Mouse (Mus musculus) midbrain, embryonic 16.5 days (tissue): Measurements from ENCODE around the gene Zfp358. TPM values are rescaled to one million over a fixed set of nuclear protein-coding genes. Genes with fewer than 3 reads are reported as not detected.

Experiments
- ATAC-seq: fragments of 200-750 bp; cut with Nextera tagmentation; 2 replicates; pipeline ENCODE4 v1.8.0; 2017; ENCODE audit warnings: moderate TSS enrichment
- H3K27ac ChIP-seq: fragments of 300-500 bp; sonication (generic); 2 replicates; pipeline ENCODE4 v1.5.1; 2014; ENCODE audit warnings: mild to moderate bottlenecking, low read length, mixed read lengths
- H3K27me3 ChIP-seq: fragments of 300-500 bp; sonication (generic); 2 replicates; pipeline ENCODE4 v1.6.1; 2014; ENCODE audit warnings: low read depth, low read length, mixed read lengths; ENCODE audit not compliant: control insufficient read depth, insufficient read depth
- H3K36me3 ChIP-seq: fragments of 300-500 bp; sonication (generic); 2 replicates; pipeline ENCODE4 v1.6.1; 2014; ENCODE audit warnings: mild to moderate bottlenecking, low read length, moderate library complexity, mixed read lengths; ENCODE audit not compliant: control insufficient read depth, insufficient read depth
- H3K4me1 ChIP-seq: fragments of 300-500 bp; sonication (generic); 2 replicates; pipeline ENCODE4 v1.6.1; 2014; ENCODE audit warnings: mild to moderate bottlenecking, low read length, mixed read lengths; ENCODE audit not compliant: control insufficient read depth, insufficient read depth
- H3K4me2 ChIP-seq: fragments of 300-500 bp; sonication (generic); 2 replicates; pipeline ENCODE4 v1.6.1; 2014; ENCODE audit warnings: mild to moderate bottlenecking, low read length, mixed read lengths
- H3K4me3 ChIP-seq: fragments of 300-500 bp; sonication (generic); 2 replicates; pipeline ENCODE4 v1.5.1; 2014; ENCODE audit warnings: low read depth, mild to moderate bottlenecking, low read length, moderate library complexity, mixed read lengths
- H3K9ac ChIP-seq: fragments of 300-500 bp; sonication (generic); 2 replicates; pipeline ENCODE4 v1.6.1; 2014; ENCODE audit warnings: low read depth, low read length, mixed read lengths
- H3K9me3 ChIP-seq: fragments of 300-500 bp; sonication (generic); replicated peaks from 2 replicates; pipeline ENCODE4 v1.6.1; 2014; ENCODE audit warnings: mild to moderate bottlenecking, low read length, mixed read lengths; ENCODE audit not compliant: control insufficient read depth, poor library complexity, severe bottlenecking
- WGBS: fragments of 180-500 bp; shearing (Covaris S2); extraction: QIAGEN DNeasy Blood & Tissue Kit; methylation state at CpG from one replicate; pipeline ENCODE4 v1.1.7; 2014; 5-methylcytosine and 5-hydroxymethylcytosine counted together
- polyA plus RNA-seq: library from polyadenylated mRNA; unstranded; fragments of >200 nt; fragmentation: Nextera tagmentation; extraction: Ambion mirVana; gene quantifications from 2 replicates; pipeline ENCODE4 v1.2.1, GENCODE M21; 2015

Gene Zfp358
- polyA plus RNA-seq, result 65.8 and 75.3 TPM in 2 replicates

GRCm38 (mm10) chr8:3492901-3493844 is at the start of gene Zfp358:
Gene Zfp358, plus strand, starts transcription at chr8:3493138.
- Histone ChIP-seq H3K36me3 (peaks cover 23% of the 10 kb centered on the region), H3K9ac (peak within 1 kb of the TSS; percentile 93), H3K27ac (peak within 1 kb of the TSS; percentile 93), H3K4me1 (peaks cover 14% of the 10 kb centered on the region), H3K27me3 (no peaks in the 10 kb centered on the region), H3K4me3 (peak within 1 kb of the TSS; percentile 64), H3K9me3 (no peaks in the 10 kb centered on the region; the same call in 1 of the 2 replicates), H3K4me2 (peak within 1 kb of the TSS; percentile 71)
- peak; percentile 91 for ATAC-seq
- under 1% methylated on average over 56 of the region's 64 CpGs for WGBS

GRCm38 (mm10) chr8:3449226-3449625 is 43.7 kb upstream of the Zfp358 start:
- H3K4me2 ChIP-seq, result no peak overlapping the region
- H3K36me3 ChIP-seq, result peaks cover 44% of the 10 kb centered on the region
- H3K27ac ChIP-seq, result no peak overlapping the region
- no peak for ATAC-seq
- 84% methylated on average over 2 of the region's 2 CpGs for WGBS
- no peaks in the 10 kb centered on the region for H3K27me3 ChIP-seq
- H3K4me3 ChIP-seq, result no peak overlapping the region
- no peak overlapping the region for H3K9ac ChIP-seq
- no peaks in the 10 kb centered on the region for H3K9me3 ChIP-seq
- H3K4me1 ChIP-seq, result no peaks in the 10 kb centered on the region

DNA sequence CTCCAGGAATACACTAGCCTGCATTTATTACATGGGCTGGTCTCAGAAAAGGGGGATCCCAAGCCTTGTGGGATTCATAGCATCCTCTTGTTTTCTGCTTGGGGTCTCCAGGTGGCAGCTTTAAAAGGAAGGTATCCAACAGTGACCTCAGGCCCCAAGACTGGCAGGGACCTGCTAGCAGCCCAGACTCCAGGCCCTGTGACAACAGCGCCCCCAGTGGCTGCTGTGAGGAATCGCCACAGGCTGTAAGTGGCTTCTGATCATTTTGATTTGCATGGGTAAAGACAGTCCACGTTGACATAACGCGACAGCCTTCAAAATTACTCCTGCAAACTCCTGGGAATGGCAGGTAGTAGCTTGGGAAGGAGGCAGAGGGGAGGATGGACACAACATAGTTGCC is 42.3 kb upstream of the Zfp358 start:
- Histone ChIP-seq H3K27me3 (no peaks in the 10 kb centered on the region), H3K4me3 (no peak overlapping the region), H3K27ac (no peak overlapping the region), H3K9me3 (no peaks in the 10 kb centered on the region), H3K4me1 (no peaks in the 10 kb centered on the region), H3K36me3 (peaks cover 47% of the 10 kb centered on the region), H3K9ac (no peak overlapping the region), H3K4me2 (no peak overlapping the region)
- 31% methylated on average over 5 of the region's 5 CpGs for WGBS
- ATAC-seq, result peak; percentile 31; the same call in 1 of the 2 replicates

DNA sequence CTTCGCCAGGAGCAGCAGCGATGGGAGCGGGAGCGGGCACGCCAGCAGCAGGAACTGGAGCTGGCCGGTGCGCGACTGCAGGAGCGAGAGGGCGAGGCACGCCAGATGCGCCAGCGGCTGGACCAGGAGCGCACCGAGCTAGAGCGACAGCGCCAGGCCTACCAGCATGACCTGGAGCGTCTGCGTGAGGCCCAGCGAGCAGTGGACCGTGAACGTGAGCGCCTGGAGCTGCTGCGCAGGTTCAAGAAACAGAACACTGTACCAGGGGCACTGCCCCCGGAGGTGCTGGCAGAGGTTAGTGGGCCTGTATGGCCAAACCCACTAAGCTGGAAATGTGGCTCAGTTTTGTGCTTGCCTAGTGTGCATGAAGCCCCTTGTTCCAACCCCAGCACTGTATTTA is 40.9 kb upstream of the Zfp358 start:
- Histone ChIP-seq H3K4me1 (no peaks in the 10 kb centered on the region), H3K9ac (no peak overlapping the region), H3K9me3 (no peaks in the 10 kb centered on the region), H3K27ac (no peak overlapping the region), H3K4me3 (no peak overlapping the region), H3K36me3 (peaks cover 48% of the 10 kb centered on the region), H3K4me2 (no peak overlapping the region), H3K27me3 (no peaks in the 10 kb centered on the region)
- no peak for ATAC-seq
- 96% methylated on average over 25 of the region's 25 CpGs for WGBS

DNA sequence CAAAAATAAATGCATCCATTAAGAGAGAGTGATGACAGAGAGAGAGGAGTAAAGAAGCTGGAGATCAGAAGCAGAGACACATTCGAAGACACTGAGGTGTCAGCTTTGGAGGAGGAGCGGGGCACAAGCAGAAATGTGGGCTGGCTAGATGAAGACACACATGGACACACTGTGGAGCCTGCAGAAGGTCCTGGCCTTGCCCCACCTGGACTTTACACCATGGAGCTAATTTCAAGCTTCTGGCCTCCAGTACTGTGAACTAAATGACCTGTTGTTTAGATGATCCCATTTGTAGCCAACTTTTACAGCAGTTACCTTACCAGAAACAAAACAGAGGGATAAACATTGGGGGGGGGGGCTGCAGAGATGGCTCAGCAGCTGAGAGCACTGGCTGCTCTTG is 29.7 kb upstream of the Zfp358 start:
- no peaks in the 10 kb centered on the region for H3K36me3 ChIP-seq
- H3K9me3 ChIP-seq, result no peaks in the 10 kb centered on the region
- no peak overlapping the region for H3K27ac ChIP-seq
- H3K4me3 ChIP-seq, result no peak overlapping the region
- no peak overlapping the region for H3K9ac ChIP-seq
- peaks cover 14% of the 10 kb centered on the region for H3K4me1 ChIP-seq
- no peak for ATAC-seq
- no peaks in the 10 kb centered on the region for H3K27me3 ChIP-seq
- WGBS, result 94% methylated on average over 2 of the region's 2 CpGs
- no peak overlapping the region for H3K4me2 ChIP-seq

DNA sequence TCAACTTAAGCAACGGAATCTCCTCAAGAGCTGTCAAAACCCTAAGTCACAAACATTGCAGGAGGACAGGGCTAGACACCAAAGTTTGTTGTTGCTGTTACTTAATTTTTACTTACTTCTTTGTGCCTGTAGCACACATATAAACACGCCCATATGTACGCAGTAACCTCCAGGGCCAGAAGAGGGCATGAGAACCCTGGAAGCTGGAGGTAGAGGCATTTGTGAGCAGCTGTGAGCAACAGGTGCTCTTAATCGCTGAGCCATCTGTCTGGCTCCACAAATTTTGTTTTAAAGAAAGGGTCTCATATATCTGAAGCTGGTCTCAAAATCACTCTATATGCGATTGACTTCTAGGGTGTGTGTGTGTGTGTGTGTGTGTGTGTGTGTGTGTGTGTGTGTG is 28.6 kb upstream of the Zfp358 start:
- H3K9ac ChIP-seq, result no peak overlapping the region
- H3K27ac ChIP-seq, result no peak overlapping the region
- H3K4me3 ChIP-seq, result no peak overlapping the region
- H3K27me3 ChIP-seq, result no peaks in the 10 kb centered on the region
- WGBS, result 55% methylated on average over 5 of the region's 5 CpGs
- peaks cover 15% of the 10 kb centered on the region for H3K4me1 ChIP-seq
- no peak for ATAC-seq
- no peak overlapping the region for H3K4me2 ChIP-seq
- H3K9me3 ChIP-seq, result no peaks in the 10 kb centered on the region
- H3K36me3 ChIP-seq, result no peaks in the 10 kb centered on the region

DNA sequence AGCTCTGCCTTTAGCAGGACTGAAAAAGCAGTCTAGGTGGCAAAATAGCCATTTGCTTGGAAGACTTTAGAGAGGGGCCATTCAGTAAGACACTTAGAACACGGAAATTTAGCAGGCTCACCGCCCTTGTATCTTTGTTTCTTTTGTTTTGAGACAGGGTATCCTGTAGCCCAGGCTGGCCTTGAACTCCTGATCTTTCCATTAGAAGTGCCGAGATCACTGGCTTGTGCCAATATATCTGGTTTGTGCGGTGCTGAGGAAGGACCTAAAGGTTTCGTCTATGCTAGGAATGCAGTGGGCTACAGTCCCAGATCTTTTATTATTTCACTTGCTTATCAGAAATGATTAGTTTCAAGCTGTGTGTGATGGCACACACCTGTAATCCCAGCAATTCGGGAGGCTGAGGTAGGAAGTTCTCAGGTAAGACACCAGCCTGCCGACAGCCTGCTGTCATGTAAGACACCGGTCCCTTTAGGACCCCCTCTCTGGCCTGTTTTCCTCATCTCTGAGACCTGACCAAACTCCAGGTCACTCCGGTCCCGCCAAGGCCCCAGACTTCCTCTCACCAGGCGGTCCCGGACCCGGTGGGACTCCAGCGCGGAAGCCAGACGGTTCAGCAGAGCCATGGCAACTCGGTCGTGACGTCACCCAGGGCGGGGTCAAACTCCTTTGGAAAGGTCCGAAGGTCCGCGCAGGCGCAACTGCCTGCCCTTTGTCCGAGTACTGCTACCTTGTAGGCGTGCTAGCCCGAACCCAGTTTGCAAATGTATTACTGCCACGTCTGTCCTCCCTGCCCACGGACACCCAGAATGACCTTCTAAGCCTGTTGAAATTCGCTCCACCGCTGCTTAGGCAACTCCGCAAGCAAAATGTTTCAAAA is 25.7 kb upstream of the Zfp358 start, which contains the start of gene Pex11g:
Gene Pex11g, minus strand, starts transcription at position 675 of the 880 bp plus-strand sequence.
- H3K4me2 ChIP-seq, result peak within 1 kb of the TSS; percentile 72
- no peaks in the 10 kb centered on the region for H3K9me3 ChIP-seq
- no peaks in the 10 kb centered on the region for H3K36me3 ChIP-seq
- peak; percentile 95 for ATAC-seq
- peak within 1 kb of the TSS; percentile 50 for H3K4me3 ChIP-seq
- 6% methylated on average over 32 of the region's 32 CpGs for WGBS
- peak within 1 kb of the TSS; percentile 66 for H3K9ac ChIP-seq
- H3K27me3 ChIP-seq, result no peaks in the 10 kb centered on the region
- peak within 1 kb of the TSS; percentile 87 for H3K27ac ChIP-seq
- peaks cover 15% of the 10 kb centered on the region for H3K4me1 ChIP-seq

GRCm38 (mm10) chr8:3467886-3468545 is 24.9 kb upstream of the Zfp358 start:
- peak overlapping the region; percentile 72 for H3K4me2 ChIP-seq
- peak overlapping the region; percentile 50 for H3K4me3 ChIP-seq
- no peaks in the 10 kb centered on the region for H3K9me3 ChIP-seq
- 46% methylated on average over 9 of the region's 9 CpGs for WGBS
- H3K36me3 ChIP-seq, result no peaks in the 10 kb centered on the region
- H3K4me1 ChIP-seq, result peaks cover 15% of the 10 kb centered on the region
- ATAC-seq, result peak; percentile 19; the same call in 1 of the 2 replicates
- peak overlapping the region; percentile 66 for H3K9ac ChIP-seq
- H3K27me3 ChIP-seq, result no peaks in the 10 kb centered on the region
- H3K27ac ChIP-seq, result peak overlapping the region; percentile 87
